Mouse (Mus musculus) adrenal gland, postnatal 10 days (tissue): ENCODE data around the gene Zyx. TPM values are rescaled to one million over a fixed set of nuclear protein-coding genes. Genes with fewer than 3 reads are reported as not detected.
A peak's percentile ranks its signal among the peaks of the same experiment; 100 is the strongest.

Experiments
- DNase-seq: peaks from one replicate; pipeline ENCODE4 v3.0.0; 2021; ENCODE audit warnings: mixed read lengths
- total RNA-seq, 2 experiments: library from RNA; stranded (reverse); gene quantifications; 2 replicates each; pipeline ENCODE4 v1.2.3; 2021

Zyx gene
- total RNA-seq, 2 experiments from 2014 or later, result 73.1 to 112 TPM

DNA sequence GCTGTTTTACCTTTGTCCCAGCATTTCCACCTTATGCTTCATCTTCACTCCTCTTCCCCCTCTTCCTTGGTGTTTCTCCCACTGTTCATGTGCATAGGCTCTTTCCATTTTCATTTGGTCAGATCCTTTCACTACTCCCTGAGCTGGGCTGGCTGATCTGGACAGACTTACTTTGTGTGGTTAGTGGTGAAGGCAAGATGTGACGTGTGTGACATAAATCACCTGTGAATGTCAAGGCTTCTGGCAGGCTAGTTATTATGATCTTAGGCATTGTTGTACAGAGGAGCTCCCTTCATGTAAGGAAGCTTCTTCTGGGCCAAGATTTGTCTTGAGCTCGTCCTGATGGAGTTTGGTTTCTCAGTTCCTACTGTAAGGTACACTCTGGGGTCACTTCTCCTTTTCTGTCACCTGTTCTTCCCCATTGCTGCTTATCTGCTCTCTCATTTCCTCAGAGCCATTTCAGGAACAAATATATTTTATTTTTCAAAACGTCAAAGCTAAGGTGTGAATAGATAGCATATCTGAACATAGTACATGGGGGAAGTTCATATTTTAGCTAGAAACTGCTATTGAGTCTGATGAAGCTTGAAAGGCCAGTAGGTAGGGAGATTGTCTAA, 47.7 kb downstream of the Zyx start:
- peak; percentile 64 for DNase-seq

DNA sequence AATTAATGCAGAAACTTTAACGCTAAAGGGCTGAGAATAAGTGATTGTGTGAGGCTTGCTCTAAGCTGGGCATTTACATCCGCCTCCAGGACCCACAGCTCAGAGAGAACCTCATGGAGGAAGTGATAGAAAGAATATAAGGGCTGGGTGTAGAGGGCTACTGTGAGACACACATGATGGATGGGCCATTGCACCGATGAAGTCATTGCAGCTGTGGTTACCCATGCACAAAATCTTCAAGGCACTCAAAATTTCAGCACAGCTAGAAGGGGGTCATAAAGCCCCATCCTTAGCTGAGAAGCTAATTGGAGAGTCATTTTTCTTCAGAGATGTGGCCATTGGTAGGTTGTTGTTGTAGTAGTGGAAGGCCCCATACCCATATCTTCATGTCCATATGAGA, 48.9 kb downstream of the Zyx start:
- DNase-seq, result no peak

DNA sequence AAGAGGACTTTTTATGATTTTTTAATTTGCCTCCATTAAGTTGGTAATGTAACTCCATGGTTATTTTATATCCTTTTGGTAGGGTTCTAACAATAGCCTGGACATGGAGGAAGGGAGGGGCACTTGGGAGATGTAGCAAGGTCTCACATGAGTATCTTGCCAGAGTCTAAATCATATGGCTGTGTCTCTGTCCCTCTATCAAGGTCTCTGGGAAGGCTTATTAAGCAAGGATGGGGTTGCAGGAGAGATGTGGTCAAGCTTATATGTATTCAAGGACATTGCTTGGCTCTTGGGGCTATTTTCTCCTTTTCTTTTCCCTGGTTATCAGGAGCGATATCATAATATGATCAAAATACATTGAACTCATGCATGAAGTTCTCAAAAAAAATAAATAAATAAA, 49.6 kb downstream of the Zyx start:
- no peak for DNase-seq

DNA sequence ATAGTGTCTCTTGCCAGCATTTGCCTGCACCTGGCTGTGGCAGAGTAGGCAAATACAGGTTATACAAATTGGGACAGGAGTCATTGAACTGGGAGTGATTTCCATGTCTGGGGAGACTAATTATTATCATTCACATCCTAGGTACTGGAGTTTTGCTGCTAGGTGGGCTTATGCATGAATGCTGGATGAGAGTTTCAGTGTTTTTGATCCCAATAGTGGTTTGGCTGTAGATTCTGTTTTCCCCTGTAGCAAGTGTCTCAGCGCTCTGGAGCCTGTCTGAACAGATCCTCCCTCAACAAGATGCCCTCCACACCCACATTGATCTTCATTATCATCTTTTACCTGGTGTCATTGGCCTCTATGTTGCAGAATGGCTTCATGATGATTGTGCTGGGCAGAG, 50.5 kb downstream of the Zyx start, which contains the start of gene Tas2r143:
Gene Tas2r143, plus strand, starts transcription at position 301 of the 400 bp plus-strand sequence.
- DNase-seq, result no peak

DNA sequence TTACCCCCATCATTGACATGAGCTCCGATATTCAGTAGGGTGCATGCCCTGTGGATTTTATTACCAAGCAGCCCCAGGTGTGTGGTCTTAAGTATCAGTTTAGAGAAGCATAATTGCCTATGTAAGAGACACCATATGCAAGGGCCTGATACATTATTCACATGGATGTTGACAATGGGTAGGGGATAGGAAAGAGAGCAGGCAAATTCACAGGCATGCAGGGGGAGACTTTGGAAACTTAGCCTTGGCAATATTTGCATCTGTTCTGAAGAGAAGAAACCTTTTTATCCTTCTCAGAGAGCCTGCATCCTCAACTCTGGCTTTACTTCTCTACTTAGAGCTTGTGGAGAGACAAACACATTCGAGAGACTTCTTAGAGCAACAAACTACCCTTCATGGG, 55.7 kb downstream of the Zyx start, which contains the start of gene Tas2r135:
Gene Tas2r135, plus strand, starts transcription at position 301 of the 400 bp plus-strand sequence.
- no peak for DNase-seq

Other genes with a start within 250 kb of the Zyx start
- not detected for gene Tas2r139, start 208.7 kb upstream of the Zyx start, total RNA-seq
- not detected for gene Tas2r144, start 134.3 kb upstream of the Zyx start, total RNA-seq
- 10 to 100 TPM; 77.8 TPM for gene Gstk1, start 103.7 kb upstream of the Zyx start, total RNA-seq
- gene Tmem139, start 87.7 kb upstream of the Zyx start, total RNA-seq, result under 1 TPM; 0.45 to 0.70 TPM
- 10 to 100 TPM; 20.9 to 33.4 TPM for gene Casp2, start 84.6 kb upstream of the Zyx start, total RNA-seq
- gene Clcn1, start 62.9 kb upstream of the Zyx start, total RNA-seq, result 1 to 10 TPM in 1 of 2 experiments, under 1 TPM in 1; 0.81 to 5.7 TPM
- gene Fam131b, start 25.0 kb upstream of the Zyx start, total RNA-seq, result 1 to 10 TPM in 1 of 2 experiments, under 1 TPM in 1; 0.81 to 1.2 TPM
- 1 to 10 TPM; 2.8 to 8.6 TPM for gene Epha1, start 23.6 kb downstream of the Zyx start, total RNA-seq
- 1 to 10 TPM; 1.0 to 1.9 TPM for gene Tas2r143, start 50.6 kb downstream of the Zyx start, total RNA-seq
- gene Tas2r135, start 55.8 kb downstream of the Zyx start, total RNA-seq, result 1 to 10 TPM in 1 of 2 experiments, under 1 TPM in 1; 0.99 to 2.0 TPM
- gene Tas2r126, start 84.9 kb downstream of the Zyx start, total RNA-seq, result 1 to 10 TPM in 1 of 2 experiments, under 1 TPM in 1; 0.48 to 1.3 TPM
- not detected for gene Olfr458, start 115.6 kb downstream of the Zyx start, total RNA-seq
- not detected for gene Olfr457, start 126.7 kb downstream of the Zyx start, total RNA-seq
- gene Olfr456, start 137.6 kb downstream of the Zyx start, total RNA-seq, result not detected
- not detected for gene Olfr455, start 198.0 kb downstream of the Zyx start, total RNA-seq
- not detected for gene Tcaf3, start 248.1 kb downstream of the Zyx start, total RNA-seq